Mouse (Mus musculus) lung, adult 2 months (tissue): ENCODE data around the gene Cpeb4. TPM values are rescaled to one million over a fixed set of nuclear protein-coding genes. Genes with fewer than 3 reads are reported as not detected.
"Not testable (repeated sequence)": the region's sequence is repeated elsewhere in the genome, so short reads cannot be mapped to it uniquely, and the experiment has no call there.

Experiments
- DNase-seq: peaks from one replicate; pipeline ENCODE4 v3.0.0; 2022
- H3K4me1 ChIP-seq: fragments of 200-500 bp; 2 replicates; pipeline ENCODE4 v1.6.1; 2011; ENCODE audit warnings: low read length; ENCODE audit not compliant: control insufficient read depth, insufficient read depth
- H3K4me3 ChIP-seq: fragments of 200-500 bp; replicated peaks from 2 replicates; pipeline ENCODE3; 2011; ENCODE audit warnings: low read depth, mild to moderate bottlenecking, control low read depth, low read length; ENCODE audit errors: extremely low read depth
- CTCF ChIP-seq: fragments of 200-500 bp; IDR thresholded peaks from 2 replicates; pipeline ENCODE4 v1.5.1; 2011; ENCODE audit warnings: mild to moderate bottlenecking, low read length, control low read depth; ENCODE audit not compliant: insufficient read depth
- POLR2A ChIP-seq: fragments of 200-500 bp; IDR thresholded peaks from 2 replicates; pipeline ENCODE4 v1.6.1; 2011; ENCODE audit warnings: low read depth, mild to moderate bottlenecking, control low read depth, low read length, borderline replicate concordance; ENCODE audit errors: extremely low read depth
- WGBS: fragments of 180-500 bp; shearing (Covaris S2); methylation state at CpG from one replicate; pipeline ENCODE4 v1.1.7; 2018; 5-methylcytosine and 5-hydroxymethylcytosine counted together
- polyA plus RNA-seq: library from polyadenylated mRNA; depleted of rRNA; stranded (reverse); fragments of >200 nt; gene quantifications from 2 replicates; pipeline ENCODE4 v1.2.3, GENCODE M21; 2012

Gene Cpeb4
- polyA plus RNA-seq, 1 experiment: 17.4 TPM

DNA sequence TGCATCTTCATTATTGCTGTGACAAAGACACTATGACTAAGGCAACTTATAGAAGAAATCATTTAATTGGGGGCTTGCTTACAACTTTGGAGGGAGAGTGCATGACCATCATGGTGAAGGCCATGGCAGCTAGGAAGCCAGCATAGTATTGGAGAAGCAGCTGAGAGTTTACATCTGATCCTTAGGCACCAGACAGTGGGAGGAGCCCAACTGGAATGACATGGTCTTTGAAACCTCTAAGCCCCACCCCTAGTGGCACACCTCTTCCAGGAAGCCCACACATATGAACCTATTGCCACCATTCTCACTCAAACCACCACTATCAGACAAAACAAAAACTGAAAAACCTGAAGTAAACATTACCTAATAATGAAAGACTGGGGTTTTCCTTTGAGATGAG lies 88.1 kb downstream of the Cpeb4 start:
- H3K4me3 ChIP-seq: no peak overlapping the region
- TF ChIP-seq CTCF (no peak), POLR2A (no peak)
- DNase-seq: no peak
- no peaks in the 10 kb centered on the region for H3K4me1 ChIP-seq

DNA sequence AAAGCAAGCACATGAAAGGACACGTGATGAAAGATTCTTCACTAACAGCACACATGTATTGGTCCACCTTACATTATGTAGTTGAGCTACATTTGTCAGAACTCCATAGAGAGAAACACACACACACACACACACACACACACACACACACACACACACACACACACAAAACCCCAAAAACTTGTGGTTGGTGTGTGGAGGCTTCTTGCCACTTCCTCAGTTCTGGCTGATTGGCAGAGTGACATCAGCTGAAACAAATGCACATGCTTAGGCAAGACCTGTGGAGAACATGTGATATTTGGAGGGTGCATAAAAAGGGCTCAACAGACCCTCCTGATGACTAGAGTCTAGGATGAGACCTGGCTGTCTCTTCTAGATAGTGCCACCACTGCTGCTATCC lies 92.0 kb downstream of the Cpeb4 start:
- Histone ChIP-seq H3K4me1 (no peaks in the 10 kb centered on the region), H3K4me3 (no peak overlapping the region)
- WGBS: 91% methylated on average over 1 of the region's 1 CpGs
- no peak for TF ChIP-seq POLR2A
- TF ChIP-seq CTCF: no peak
- DNase-seq: no peak

DNA sequence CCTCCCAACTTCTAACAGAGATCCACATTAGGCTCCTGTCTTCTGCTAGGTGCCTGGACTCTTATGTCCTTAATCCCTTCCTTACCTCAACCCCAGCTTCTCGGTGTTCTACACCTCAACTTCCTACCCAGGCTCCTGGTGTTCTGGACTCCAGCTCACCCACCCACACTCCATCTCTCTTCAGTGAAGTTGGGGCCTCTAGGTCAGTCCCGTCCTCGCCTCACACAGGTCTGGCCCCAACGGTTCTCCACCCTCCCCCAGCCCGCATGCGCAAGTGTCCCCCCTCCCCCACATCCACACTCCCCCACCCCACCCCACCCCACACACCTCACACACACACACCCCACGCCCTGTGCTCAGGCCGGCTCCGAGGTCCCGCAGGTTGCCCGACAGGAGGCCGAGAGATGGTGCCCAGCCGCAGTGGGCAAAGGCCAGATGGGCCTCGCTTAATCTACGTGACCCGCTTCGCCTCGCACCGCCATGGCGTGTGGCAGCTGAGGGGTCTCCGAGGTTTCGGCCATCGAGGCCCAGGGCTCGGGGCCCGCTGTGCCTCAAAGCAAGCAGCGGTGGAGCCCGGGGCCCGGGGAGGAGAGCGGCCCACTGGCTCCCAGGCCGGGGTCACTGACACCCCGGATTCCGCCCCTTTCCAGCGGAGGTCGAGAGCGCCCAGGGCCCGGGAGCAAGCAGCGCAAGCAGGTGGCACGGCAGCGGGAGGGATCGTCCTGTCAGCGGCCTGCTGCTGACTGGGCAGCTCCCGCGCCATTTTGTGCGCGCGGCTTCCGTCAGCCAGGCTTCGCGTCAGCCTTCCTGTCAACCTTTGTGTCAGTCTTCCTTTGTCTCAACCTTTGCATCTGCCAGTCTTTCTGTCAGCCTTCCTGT lies 93.5 kb downstream of the Cpeb4 start, which contains the start of gene 4930524B15Rik:
Gene 4930524B15Rik (plus strand): TSS at position 337 of the 879 bp plus-strand sequence.
- 45% methylated on average over 49 of the region's 49 CpGs for WGBS
- no peak for DNase-seq
- Histone ChIP-seq H3K4me3 (no peak within 1 kb of the TSS), H3K4me1 (no peaks in the 10 kb centered on the region)
- TF ChIP-seq CTCF: no peak
- TF ChIP-seq POLR2A: no peak

DNA sequence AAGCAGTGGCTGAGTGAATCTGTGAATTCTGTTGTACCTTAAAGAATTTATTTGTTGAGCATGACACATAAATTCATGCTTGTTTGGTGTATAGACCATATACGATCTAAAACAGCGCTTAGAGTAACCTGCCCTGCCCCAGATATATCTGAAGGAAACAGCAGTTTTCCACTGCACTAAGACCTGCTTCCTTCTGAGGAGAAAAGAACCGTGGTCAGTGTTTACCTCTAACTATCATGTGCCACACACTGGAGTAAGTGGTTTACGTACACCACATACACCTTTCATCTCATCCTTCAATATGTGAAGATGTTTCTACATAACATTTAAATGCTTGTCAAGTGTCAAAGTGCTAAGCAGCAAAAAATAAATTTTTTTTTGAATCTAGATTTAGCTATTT lies 102.1 kb downstream of the Cpeb4 start:
- H3K4me3 ChIP-seq: no peak overlapping the region
- no peak for TF ChIP-seq CTCF
- no peak for TF ChIP-seq POLR2A
- H3K4me1 ChIP-seq: no peaks in the 10 kb centered on the region
- WGBS: 53% methylated on average over 4 of the region's 4 CpGs
- DNase-seq: no peak

DNA sequence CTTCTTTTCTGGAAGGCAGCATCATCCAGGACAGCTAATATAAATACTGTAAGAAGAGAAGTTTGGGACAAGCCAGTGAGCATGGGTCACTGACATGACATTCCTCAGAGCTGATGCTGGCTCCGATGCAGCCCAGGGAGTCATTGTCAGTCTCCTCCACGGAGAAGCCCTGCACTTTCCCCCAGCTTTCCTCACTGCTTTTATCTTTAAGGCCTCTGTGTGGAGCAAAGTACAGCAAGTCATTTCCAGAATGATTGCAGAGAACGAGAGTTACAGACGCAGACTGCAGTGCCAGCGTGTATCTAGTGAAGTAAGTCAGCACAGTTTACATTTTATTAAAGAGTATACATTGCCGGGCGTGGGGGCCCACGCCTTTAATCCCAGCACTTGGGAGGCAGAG lies 102.8 kb downstream of the Cpeb4 start:
- no peak for TF ChIP-seq POLR2A
- no peak for TF ChIP-seq CTCF
- H3K4me3 ChIP-seq: no peak overlapping the region
- WGBS: 54% methylated on average over 8 of the region's 8 CpGs
- DNase-seq: no peak
- no peaks in the 10 kb centered on the region for H3K4me1 ChIP-seq

DNA sequence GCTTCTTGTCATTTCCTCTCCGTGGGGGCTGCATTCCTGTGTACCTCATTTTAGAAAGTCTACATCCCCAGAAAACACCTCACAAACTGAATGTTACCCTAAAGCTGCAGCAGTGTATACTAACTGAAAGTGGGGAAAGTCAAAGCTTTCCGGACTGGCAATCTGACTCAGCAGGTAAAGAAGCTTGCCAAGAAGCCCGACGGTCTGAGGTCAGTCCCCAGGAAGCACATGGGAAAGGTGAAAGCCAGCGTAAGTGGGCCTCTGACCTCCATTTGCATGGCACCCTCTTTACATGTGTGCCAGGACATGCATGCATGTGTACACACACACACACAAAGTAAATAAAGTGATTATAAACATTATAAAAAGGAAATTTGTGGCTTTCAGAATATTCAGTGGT lies 103.7 kb downstream of the Cpeb4 start:
- DNase-seq: no peak
- TF ChIP-seq CTCF (no peak), POLR2A (no peak)
- WGBS: 59% methylated on average over 5 of the region's 5 CpGs

DNA sequence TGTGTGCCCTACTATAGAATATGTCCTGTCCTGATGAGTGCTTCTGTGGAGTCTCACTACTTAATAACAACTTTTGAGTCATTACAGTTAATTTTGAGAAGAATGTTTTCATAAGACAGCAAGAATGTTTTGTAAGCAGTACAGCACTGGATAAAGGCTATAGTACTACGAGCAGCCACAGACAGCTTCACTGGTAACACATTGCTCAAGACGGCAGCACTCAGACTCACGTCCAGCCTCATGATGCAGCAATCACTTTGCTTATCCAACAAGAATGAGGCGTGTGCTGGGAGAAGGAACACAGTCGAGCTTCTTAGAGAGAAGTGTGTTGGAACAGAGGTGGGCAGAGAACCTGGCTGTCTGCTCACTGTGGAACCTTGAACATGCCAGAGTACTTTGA lies 104.1 kb downstream of the Cpeb4 start:
- no peak for DNase-seq
- Histone ChIP-seq H3K4me1 (no peaks in the 10 kb centered on the region), H3K4me3 (no peak overlapping the region)
- WGBS: 45% methylated on average over 5 of the region's 5 CpGs
- no peak for TF ChIP-seq POLR2A
- no peak for TF ChIP-seq CTCF

More for the DNA sequence above, 103.7 kb downstream of the Cpeb4 start:
- Histone ChIP-seq H3K4me1 (no peaks in the 10 kb centered on the region), H3K4me3 (no peak overlapping the region)

DNA sequence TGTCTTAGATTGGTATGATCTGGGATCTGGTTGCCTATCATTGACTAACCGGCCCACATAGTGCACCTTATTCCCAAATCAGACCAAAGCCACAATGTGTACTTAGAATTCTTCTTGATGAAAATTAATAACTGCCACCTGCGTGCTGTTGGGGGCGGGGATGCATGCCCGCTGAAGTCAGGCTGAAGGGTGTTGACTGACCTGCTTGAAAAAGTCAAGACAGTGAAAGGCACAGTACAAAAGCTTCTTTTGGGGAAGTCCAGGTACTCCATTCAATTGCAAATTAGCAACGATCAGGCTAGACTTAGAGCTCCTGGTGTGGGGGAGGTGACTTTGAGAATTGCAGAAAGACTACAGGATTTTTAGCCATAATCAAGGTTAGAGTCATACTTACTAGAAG lies 108.1 kb downstream of the Cpeb4 start:
- 92% methylated on average over 5 of the region's 5 CpGs for WGBS
- not testable (repeated sequence) for DNase-seq, H3K4me1 ChIP-seq, H3K4me3 ChIP-seq

DNA sequence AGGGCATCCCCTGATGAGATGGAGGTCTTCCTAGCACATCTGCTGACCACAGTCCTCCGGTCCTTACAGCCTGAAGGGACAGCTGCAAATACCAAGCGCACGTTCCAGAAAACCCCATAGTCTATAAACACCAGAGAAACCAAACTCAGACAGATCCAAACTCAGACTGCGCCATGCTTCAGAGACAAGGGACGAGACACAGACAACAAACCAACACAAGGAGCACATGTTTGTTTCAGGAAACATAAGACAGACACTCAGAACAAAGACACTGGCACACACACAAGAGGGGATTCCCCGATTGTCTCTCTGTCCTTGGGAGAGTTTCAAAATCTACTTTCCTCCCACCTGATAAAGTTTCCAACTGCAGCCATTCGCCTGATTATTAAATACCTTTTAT lies 109.8 kb downstream of the Cpeb4 start:
- WGBS: 85% methylated on average over 7 of the region's 7 CpGs
- TF ChIP-seq POLR2A (no peak), CTCF (no peak)
- no peaks in the 10 kb centered on the region for H3K4me1 ChIP-seq
- no peak overlapping the region for H3K4me3 ChIP-seq
- DNase-seq: no peak

DNA sequence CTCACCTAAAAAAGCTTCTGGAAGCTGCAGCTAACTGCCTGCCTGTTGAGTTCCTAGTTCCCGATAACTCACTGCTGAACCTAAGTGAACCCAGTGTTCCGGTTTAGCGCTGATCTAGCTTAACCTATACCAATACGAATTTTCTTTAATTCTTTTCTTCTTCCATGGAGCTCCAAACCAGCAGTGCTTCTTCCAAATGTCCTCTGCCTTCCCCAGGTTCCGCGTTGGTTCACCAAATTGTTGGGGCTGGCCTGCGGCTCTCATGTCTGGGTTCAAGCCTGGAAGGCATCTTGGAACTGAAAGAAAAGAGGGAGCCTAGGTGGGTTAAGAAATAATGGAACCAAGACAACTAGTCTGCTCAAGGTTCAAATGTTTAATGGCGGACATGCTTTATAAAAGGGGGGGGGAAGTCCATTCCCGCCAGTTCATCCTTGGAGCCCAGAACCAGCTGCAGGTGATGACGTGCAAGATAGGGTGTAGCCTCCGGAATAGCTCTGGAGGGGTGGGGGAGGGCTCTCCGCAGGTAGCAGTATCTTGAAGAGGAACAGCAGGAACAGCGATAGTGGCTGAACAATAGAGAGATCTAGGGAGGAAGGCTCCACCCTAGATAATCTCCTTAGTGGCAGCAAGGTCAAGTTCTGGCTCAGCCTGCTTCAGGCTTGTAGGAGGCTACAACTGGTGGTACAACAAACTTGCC lies 110.4 kb downstream of the Cpeb4 start:
- DNase-seq, H3K4me1 ChIP-seq: not testable (repeated sequence)
- WGBS: 82% methylated on average over 13 of the region's 13 CpGs

More for the DNA sequence above, 110.4 kb downstream of the Cpeb4 start:
- H3K4me3 ChIP-seq: not testable (repeated sequence)
